Comparison of ENCODE assay signal across 8 mouse cellular contexts in genomic region chr11:70763582-70763935, GRCm38 (mm10). TPM values are rescaled to one million over a fixed set of nuclear protein-coding genes. Genes with fewer than 3 reads are reported as not detected.
A peak's percentile ranks its signal among the peaks of the same experiment; 100 is the strongest.
DNase-seq lines count a peak whose midpoint lies in the region; ATAC-seq and TF ChIP-seq lines count a peak whose summit lies in the region.

No protein-coding gene starts in this region.

- TF ChIP-seq POLR2A in liver, adult 2 months (IDR thresholded peaks at IDR 0.05; ENCODE audit: extremely low read depth, insufficient read depth, low read length) = no peak
- TF ChIP-seq POLR2A in myocyte (IDR thresholded peaks at IDR 0.05; ENCODE audit: insufficient read length, low read depth) = no peak

- no peak for ATAC-seq in embryonic facial prominence, embryonic 11.5 days (replicated peaks; ENCODE audit: insufficient number of reproducible peaks, low FRiP score, low TSS enrichment, low read depth)

- no peak for DNase-seq in liver, adult 2 months (ENCODE audit: extremely low read depth, low read depth, low spot score)
- DNase-seq in liver = no peak
- DNase-seq in embryonic facial prominence, embryonic 11.5 days (ENCODE audit: low spot score) = peak; percentile 28
- peak; percentile 36 for DNase-seq in kidney, adult 9 months
- DNase-seq in layer of hippocampus, adult 9-10 months (ENCODE audit: low spot score) = no peak
- DNase-seq in spleen, adult 18-20 months = no peak
- no peak for DNase-seq in spleen, postnatal 14 days (ENCODE audit: low spot score in 2 of 2)

- H3K9ac ChIP-seq in liver, adult 2 months (ENCODE audit: low read depth, low read length) = peak overlapping the region; percentile 92
- H3K9ac ChIP-seq in embryonic facial prominence, embryonic 11.5 days (replicated peaks; ENCODE audit: low read length) = peak overlapping the region; percentile 79

- peak overlapping the region; percentile 12 for H3ac ChIP-seq in myocyte (ENCODE audit: control insufficient read depth, insufficient read length)

- peak overlapping the region; percentile 86 for H3K4me2 ChIP-seq in embryonic facial prominence, embryonic 11.5 days (ENCODE audit: low read depth, low read length)
- peak overlapping the region; percentile 97 for H3K4me2 ChIP-seq in myocyte (ENCODE audit: low read depth)

- H3K36me3 ChIP-seq in liver, adult 2 months (ENCODE audit: control insufficient read depth, insufficient read depth, low read length) = no peaks in the 10 kb centered on the region
- H3K36me3 ChIP-seq in embryonic facial prominence, embryonic 11.5 days (replicated peaks; ENCODE audit: control insufficient read depth, insufficient read depth, low read depth, low read length) = no peaks in the 10 kb centered on the region
- H3K36me3 ChIP-seq in myocyte (ENCODE audit: control insufficient read depth, insufficient read depth) = no peaks in the 10 kb centered on the region

- H3K27ac ChIP-seq in liver, adult 2 months (replicated peaks; ENCODE audit: insufficient read depth, low read depth, low read length) = no peak overlapping the region
- no peak overlapping the region for H3K27ac ChIP-seq in embryonic facial prominence, embryonic 11.5 days (replicated peaks; ENCODE audit: low read depth, low read length)

- WGBS in liver, adult 2 months = 19% methylated on average over 3 of the region's 3 CpGs
- 28% methylated on average over 3 of the region's 3 CpGs for WGBS in embryonic facial prominence, embryonic 11.5 days

- 0 out of 2 replicates have a peak, but pooled peaks cover 3% of the 10 kb centered on the region for H3K79me2 ChIP-seq in liver, adult 2 months (ENCODE audit: control insufficient read depth, insufficient read depth, low read length)
- no peaks in the 10 kb centered on the region for H3K79me2 ChIP-seq in myocyte (ENCODE audit: control insufficient read depth, insufficient read depth)

- H3K9me3 ChIP-seq in embryonic facial prominence, embryonic 11.5 days (replicated peaks; ENCODE audit: control insufficient read depth, low read length) = no peaks in the 10 kb centered on the region

- H3K4me1 ChIP-seq in liver, adult 2 months (ENCODE audit: control insufficient read depth, insufficient read depth, low read length) = peaks cover 10% of the 10 kb centered on the region; the same call in 1 of the 2 replicates
- H3K4me1 ChIP-seq in embryonic facial prominence, embryonic 11.5 days (ENCODE audit: control insufficient read depth, insufficient read depth, low read length) = 0 out of 2 replicates have a peak, but pooled peaks cover 3% of the 10 kb centered on the region

- H3K4me3 ChIP-seq in liver, adult 2 months (ENCODE audit: insufficient read depth, low read depth, low read length) = peak overlapping the region; percentile 91
- H3K4me3 ChIP-seq in embryonic facial prominence, embryonic 11.5 days (ENCODE audit: low read depth, low read length) = peak overlapping the region; percentile 74
- peak overlapping the region; percentile 48 for H3K4me3 ChIP-seq in myocyte

- no peaks in the 10 kb centered on the region for H3K27me3 ChIP-seq in liver, adult 2 months (ENCODE audit: control insufficient read depth, insufficient read depth, low read length)
- no peaks in the 10 kb centered on the region for H3K27me3 ChIP-seq in embryonic facial prominence, embryonic 11.5 days (ENCODE audit: control insufficient read depth, insufficient read depth, low read length)
- H3K27me3 ChIP-seq in myocyte (ENCODE audit: control insufficient read depth, insufficient read depth, insufficient read length) = no peaks in the 10 kb centered on the region

- TF ChIP-seq CTCF in liver, adult 2 months (IDR thresholded peaks at IDR 0.05; ENCODE audit: low read depth, low read length) = no peak

TF ChIP-seq in myocyte, 11 proteins besides CTCF, POLR2A, EP300 and RAD21:
- TF ChIP-seq MYOD1 (IDR thresholded peaks at IDR 0.05; ENCODE audit: control insufficient read depth in 1 of 3, insufficient read length in 2 of 3, low read depth in 2 of 3) (no peak), USF1 (IDR thresholded peaks at IDR 0.05; ENCODE audit: low read depth) (no peak), POLR2AphosphoS2 (IDR thresholded peaks at IDR 0.05; ENCODE audit: insufficient read length, low read depth) (no peak), REST (IDR thresholded peaks at IDR 0.05; ENCODE audit: insufficient read depth, insufficient read length) (no peak), CEBPB (IDR thresholded peaks at IDR 0.05; ENCODE audit: insufficient read depth, poor library complexity, severe bottlenecking) (no peak), MYOG (IDR thresholded peaks at IDR 0.05; ENCODE audit: control insufficient read depth in 1 of 3, insufficient read depth in 1 of 3, insufficient read length in 2 of 3, low read depth in 2 of 3) (no peak), MAX (IDR thresholded peaks at IDR 0.05; ENCODE audit: low read depth) (no peak), E2F4 (IDR thresholded peaks at IDR 0.05; ENCODE audit: insufficient read depth) (no peak), TCF3 (IDR thresholded peaks at IDR 0.05; ENCODE audit: insufficient read length, low read depth) (no peak), TCF12 (IDR thresholded peaks at IDR 0.05; ENCODE audit: insufficient read depth, poor library complexity, severe bottlenecking) (no peak), SRF (IDR thresholded peaks at IDR 0.05; ENCODE audit: control insufficient read depth, insufficient read length, low read depth) (no peak)

RNA-seq across cellular contexts. Expression of gene Zfp3, which starts 0.5 kb away (rescaled TPM):
- total RNA-seq in liver, adult 2 months (2014; rRNA removed) = 1.8 and 1.9 TPM in 2 replicates
- polyA plus RNA-seq in liver, adult 2 months (2012; rRNA removed) = 0.47 and 0.87 TPM in 2 replicates
- 6.7 and 7.3 TPM in 2 replicates for polyA plus RNA-seq in embryonic facial prominence, embryonic 11.5 days (2014; fragmentation: Nextera tagmentation; extraction: Ambion mirVana)
- 2.7 TPM for polyA plus RNA-seq in myocyte (2012; fragmentation: generic; extraction: Trizol)

RNA-seq across cellular contexts. Expression of gene Scimp, which starts 48.8 kb away (rescaled TPM):
- 1.7 and 1.9 TPM in 2 replicates for total RNA-seq in liver, adult 2 months (2014; rRNA removed)
- 0.93 and 2.0 TPM in 2 replicates for polyA plus RNA-seq in liver, adult 2 months (2012; rRNA removed)
- not detected in 2 replicates for polyA plus RNA-seq in embryonic facial prominence, embryonic 11.5 days (2014; fragmentation: Nextera tagmentation; extraction: Ambion mirVana)
- 0.10 TPM for polyA plus RNA-seq in myocyte (2012; fragmentation: generic; extraction: Trizol)

Comparison
In these comparisons a context has a peak if more than half of its experiments do, and no peak if none do; other contexts are left out.
1. DNase-seq: peak in embryonic facial prominence, embryonic 11.5 days (single experiment) and kidney, adult 9 months (single experiment); none in liver, adult 2 months (single experiment), liver (single experiment), layer of hippocampus, adult 9-10 months (single experiment), spleen, adult 18-20 months (0 of 2) and spleen, postnatal 14 days (0 of 2).
2. Peak in every context shown above with its lines, with median percentiles within 50 percentile points of each other: H3K4me3 ChIP-seq.